Mouse (Mus musculus): ENCODE data around the gene Ubash3a.

DNA sequence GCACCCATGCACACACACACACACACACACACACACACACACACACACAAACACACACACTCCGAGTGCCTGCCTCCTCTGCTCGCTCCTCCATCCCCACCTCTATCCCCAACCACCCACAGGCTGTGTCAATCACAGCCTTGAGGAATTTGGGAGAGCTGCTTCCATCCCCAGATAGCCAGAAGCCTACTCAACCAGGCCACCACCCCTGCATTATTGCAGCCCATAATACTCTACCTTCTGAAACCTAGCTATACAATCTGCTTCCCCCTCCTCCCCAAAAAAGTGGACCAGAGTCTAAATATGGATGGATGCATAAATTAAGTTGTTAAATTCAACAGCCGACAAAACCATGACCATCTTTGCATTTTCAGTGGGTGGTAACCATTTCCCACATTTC lies 18.7 kb downstream of the Ubash3a start:
- TF ChIP-seq CTCF (IDR thresholded peaks at IDR 0.05; ENCODE audit: low read depth) = no peak
- no peak for TF ChIP-seq EP300 (IDR thresholded peaks at IDR 0.05; ENCODE audit: low read depth)

Measured in liver, embryonic 14.5 days (tissue).